Mouse (Mus musculus): Measurements from ENCODE around the gene Phf11a. TPM values are rescaled to one million over a fixed set of nuclear protein-coding genes. Genes with fewer than 3 reads are reported as not detected.

Gene Phf11a
- polyA plus RNA-seq, 1 experiment from 2014 or later = not detected

DNA sequence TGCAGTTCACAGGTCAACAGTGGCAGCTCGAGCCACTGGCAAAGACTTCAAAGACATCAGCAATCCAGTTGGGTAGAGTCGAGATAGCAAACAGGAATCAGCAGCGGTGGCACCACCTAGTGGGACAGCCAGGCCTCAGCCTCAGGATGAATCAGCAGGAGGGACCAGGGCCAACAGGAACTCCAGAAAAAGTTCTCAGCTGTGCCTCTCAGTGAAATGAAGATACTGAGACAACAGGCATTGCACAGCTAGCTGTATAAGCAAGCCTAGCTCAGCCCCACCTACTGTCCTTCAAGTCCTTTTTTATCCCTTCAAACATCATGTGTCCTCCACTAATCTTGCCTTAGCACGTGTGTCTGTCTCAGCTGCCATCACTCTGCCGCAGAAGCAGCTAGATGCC, 65.3 kb downstream of the Phf11a start:
- Histone ChIP-seq H3K9ac (no peak overlapping the region), H3K36me3 (peaks cover 93% of the 10 kb centered on the region), H3K27ac (no peak overlapping the region), H3K4me3 (no peak overlapping the region), H3K4me2 (no peak overlapping the region), H3K9me3 (no peaks in the 10 kb centered on the region), H3K27me3 (no peaks in the 10 kb centered on the region), H3K4me1 (no peaks in the 10 kb centered on the region)
- no peak for ATAC-seq (ENCODE audit: insufficient number of reproducible peaks, low FRiP score, low TSS enrichment, low read depth)
- WGBS = 68% methylated on average over 5 of the region's 5 CpGs

DNA sequence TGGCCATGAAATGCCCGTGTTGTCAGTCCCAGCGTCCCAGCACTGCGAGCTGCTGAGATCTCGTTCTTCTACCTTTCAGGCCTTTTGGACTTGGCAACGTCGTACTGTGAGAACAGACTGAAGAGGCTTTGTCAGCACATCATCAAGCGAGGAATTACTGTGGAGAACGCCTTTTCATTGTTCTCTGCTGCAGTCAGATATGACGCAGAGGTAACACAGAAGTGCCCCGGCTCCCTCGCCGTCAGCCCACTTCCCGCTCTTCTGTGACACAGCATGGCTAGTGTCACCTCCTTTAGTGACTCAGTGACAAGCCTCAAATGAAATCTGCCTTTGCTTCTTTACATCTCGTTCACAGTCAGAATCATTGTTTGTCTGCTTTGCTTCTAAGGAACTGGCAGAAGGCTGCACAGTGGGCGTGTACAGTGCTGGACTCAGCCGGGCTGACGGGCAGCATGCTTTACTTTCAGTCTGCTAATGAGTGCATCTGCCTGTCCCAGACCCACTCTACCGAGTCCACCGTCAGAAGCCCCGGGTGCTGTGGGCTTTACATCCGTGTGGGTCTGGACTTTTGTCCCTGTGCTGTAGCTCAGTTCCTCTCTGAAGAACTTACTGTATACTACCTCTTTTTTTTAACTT, 66.9 kb downstream of the Phf11a start:
- H3K4me3 ChIP-seq = no peak overlapping the region
- no peak overlapping the region for H3K9ac ChIP-seq
- peaks cover 95% of the 10 kb centered on the region for H3K36me3 ChIP-seq
- no peaks in the 10 kb centered on the region for H3K4me1 ChIP-seq
- no peaks in the 10 kb centered on the region for H3K27me3 ChIP-seq
- H3K27ac ChIP-seq = no peak overlapping the region
- H3K4me2 ChIP-seq = no peak overlapping the region
- H3K9me3 ChIP-seq = no peaks in the 10 kb centered on the region
- 92% methylated on average over 21 of the region's 21 CpGs for WGBS
- ATAC-seq (ENCODE audit: insufficient number of reproducible peaks, low FRiP score, low TSS enrichment, low read depth) = no peak

DNA sequence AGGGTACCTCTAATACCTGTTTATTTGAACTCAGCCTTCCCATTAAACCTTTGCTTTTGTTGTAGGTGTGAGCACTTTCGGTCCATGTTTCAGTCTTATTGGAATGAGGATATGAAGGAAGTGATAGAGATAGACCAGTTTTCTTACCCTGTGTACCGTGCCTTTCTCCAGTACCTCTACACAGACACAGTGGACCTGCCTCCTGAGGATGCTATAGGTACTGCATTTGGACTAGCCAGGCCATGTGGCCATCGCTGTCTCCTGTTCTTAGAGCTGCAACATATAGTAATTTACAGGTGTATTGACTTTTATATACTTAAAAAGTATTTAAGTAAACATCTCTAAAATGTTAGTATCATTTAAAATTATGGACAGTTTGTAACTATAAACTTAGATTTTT, 67.5 kb downstream of the Phf11a start:
- H3K4me1 ChIP-seq = no peaks in the 10 kb centered on the region
- H3K36me3 ChIP-seq = peaks cover 93% of the 10 kb centered on the region
- no peak for ATAC-seq (ENCODE audit: insufficient number of reproducible peaks, low FRiP score, low TSS enrichment, low read depth)
- H3K4me2 ChIP-seq = no peak overlapping the region
- H3K4me3 ChIP-seq = no peak overlapping the region
- no peaks in the 10 kb centered on the region for H3K27me3 ChIP-seq
- WGBS = 90% methylated on average over 3 of the region's 3 CpGs
- H3K27ac ChIP-seq = no peak overlapping the region
- H3K9me3 ChIP-seq = no peaks in the 10 kb centered on the region
- H3K9ac ChIP-seq = no peak overlapping the region

Other genes starting within 250 kb of the Phf11a start
- gene 1700129C05Rik, start 154.6 kb downstream of the Phf11a start, polyA plus RNA-seq (2015; fragmentation: Nextera tagmentation; extraction: Ambion mirVana) = not detected in 2 replicates
- not detected in 2 replicates for gene Gm5142, start 118.8 kb downstream of the Phf11a start, polyA plus RNA-seq (2015; fragmentation: Nextera tagmentation; extraction: Ambion mirVana)
- 40.4 and 42.6 TPM in 2 replicates for gene Rcbtb1, start 96.3 kb downstream of the Phf11a start, polyA plus RNA-seq (2015; fragmentation: Nextera tagmentation; extraction: Ambion mirVana)
- not detected in 2 replicates for gene Gm6904, start 37.3 kb downstream of the Phf11a start, polyA plus RNA-seq (2015; fragmentation: Nextera tagmentation; extraction: Ambion mirVana)
- gene Phf11b, start 43.8 kb upstream of the Phf11a start, polyA plus RNA-seq (2015; fragmentation: Nextera tagmentation; extraction: Ambion mirVana) = 0.51 and 0.74 TPM in 2 replicates
- 1.5 and 2.4 TPM in 2 replicates for gene Phf11d, start 67.9 kb upstream of the Phf11a start, polyA plus RNA-seq (2015; fragmentation: Nextera tagmentation; extraction: Ambion mirVana)
- 0.47 and 0.54 TPM in 2 replicates for gene Phf11c, start 97.9 kb upstream of the Phf11a start, polyA plus RNA-seq (2015; fragmentation: Nextera tagmentation; extraction: Ambion mirVana)
- gene Setdb2, start 143.4 kb upstream of the Phf11a start, polyA plus RNA-seq (2015; fragmentation: Nextera tagmentation; extraction: Ambion mirVana) = 8.5 and 8.9 TPM in 2 replicates
- gene Cab39l, start 143.4 kb upstream of the Phf11a start, polyA plus RNA-seq (2015; fragmentation: Nextera tagmentation; extraction: Ambion mirVana) = 41.0 and 44.5 TPM in 2 replicates